Mouse (Mus musculus) central nervous system, embryonic 18 days (tissue): ENCODE data around the gene Lysmd3. TPM values are rescaled to one million over a fixed set of nuclear protein-coding genes. Genes with fewer than 3 reads are reported as not detected.

Experiments used
- polyA plus RNA-seq: library from polyadenylated mRNA; depleted of rRNA; stranded (reverse); fragments of >200 nt; gene quantifications from 2 replicates; pipeline ENCODE4 v1.2.3, GENCODE M21; 2012; rRNA removed

Lysmd3 gene
- polyA plus RNA-seq = 10.9 and 11.3 TPM in 2 replicates

GRCm38 (mm10) chr13:81657351-81658052, at the start of gene Lysmd3:
TSS of gene Lysmd3 (plus strand) at chr13:81657663.

GRCm38 (mm10) chr13:81632720-81633415, 24.6 kb upstream of the Lysmd3 start, which contains the start of gene Adgrv1:
TSS of gene Adgrv1 (minus strand) at chr13:81633154.

GRCm38 (mm10) chr13:81710775-81711545, 53.5 kb downstream of the Lysmd3 start, which contains the start of the genes Polr3g and Mblac2:
TSS of gene Polr3g (minus strand) at chr13:81711013.
TSS of gene Mblac2 (plus strand) at chr13:81711341.

Other genes starting within 250 kb of the Lysmd3 start
- 7.6 and 9.7 TPM in 2 replicates for gene Adgrv1, start 24.5 kb upstream of the Lysmd3 start, polyA plus RNA-seq
- 2.9 and 3.8 TPM in 2 replicates for gene Polr3g, start 53.4 kb downstream of the Lysmd3 start, polyA plus RNA-seq
- 26.1 and 27.0 TPM in 2 replicates for gene Mblac2, start 53.7 kb downstream of the Lysmd3 start, polyA plus RNA-seq
- gene Cetn3, start 125.4 kb downstream of the Lysmd3 start, polyA plus RNA-seq = 271 and 294 TPM in 2 replicates